Mouse (Mus musculus): Measurements from ENCODE around the gene Dnajc28.

GRCm38 (mm10) chr16:91652191-91652590, 33.4 kb upstream of the Dnajc28 start:
- TF ChIP-seq GATA1 (IDR thresholded peaks at IDR 0.05; ENCODE audit: low read length) (no peak), TAL1 (IDR thresholded peaks at IDR 0.05; ENCODE audit: low read length) (no peak)
